Mouse (Mus musculus) CH12.LX (cell line): Measurements from ENCODE around the gene Bhlha15. TPM values are rescaled to one million over a fixed set of nuclear protein-coding genes. Genes with fewer than 3 reads are reported as not detected.

Experiments used
- DNase-seq: peaks from one replicate; pipeline ENCODE4 v3.0.0-alpha.2; 2013; ENCODE audit errors: extremely low read depth
- H3K27ac ChIP-seq: 2 replicates; pipeline ENCODE4 v1.5.1; 2012; ENCODE audit warnings: low read depth, mild to moderate bottlenecking, control low read depth, moderate library complexity; ENCODE audit not compliant: insufficient read depth
- H3K27me3 ChIP-seq: replicated peaks from 2 replicates; pipeline ENCODE3; 2012; ENCODE audit warnings: inconsistent platforms
- H3K36me3 ChIP-seq, 2 experiments: replicated peaks in 1 of 2; 2 replicates each; pipeline versions ENCODE3 to v1.6.1; 2012; ENCODE audit warnings: inconsistent platforms in 1 of 2, low read length in 1 of 2, mild to moderate bottlenecking in 1 of 2, mixed read lengths in 1 of 2, moderate library complexity in 1 of 2; ENCODE audit not compliant: control insufficient read depth in 1 of 2, insufficient read depth in 1 of 2
- H3K4me1 ChIP-seq, 2 experiments: 2 replicates each; pipeline ENCODE4 v1.6.1; 2012; ENCODE audit warnings: inconsistent platforms in 1 of 2, moderate library complexity in 1 of 2; ENCODE audit not compliant: insufficient read depth in 2 of 2, control insufficient read depth in 1 of 2
- H3K4me2 ChIP-seq: 2 replicates; pipeline ENCODE4 v1.6.1; 2012; ENCODE audit warnings: low read depth, mild to moderate bottlenecking, control low read depth; ENCODE audit not compliant: poor library complexity, insufficient read depth, severe bottlenecking
- H3K4me3 ChIP-seq, 3 experiments: fragments of 150-350 bp in 1 of 3; sonication (generic) in 1 of 3; replicated peaks in 1 of 3; 2 replicates each; pipeline versions ENCODE3 to v1.5.1; 2011 to 2012; ENCODE audit warnings: low read depth in 2 of 3, low read length in 2 of 3, mild to moderate bottlenecking in 2 of 3, moderate library complexity in 2 of 3, control low read depth in 1 of 3, improper control_type of control experiment in 1 of 3, inconsistent platforms in 1 of 3, mixed read lengths in 1 of 3; ENCODE audit not compliant: poor library complexity in 1 of 3
- H3K79me2 ChIP-seq: replicated peaks from 2 replicates; pipeline ENCODE4 v1.6.1; 2012; ENCODE audit warnings: mild to moderate bottlenecking, moderate library complexity; ENCODE audit not compliant: control insufficient read depth, poor library complexity, insufficient read depth, severe bottlenecking; ENCODE audit errors: extremely low read depth
- H3K9ac ChIP-seq: 2 replicates; pipeline ENCODE4 v1.6.1; 2012; ENCODE audit warnings: low read depth, mild to moderate bottlenecking, control low read depth, moderate library complexity; ENCODE audit not compliant: insufficient read depth
- H3K9me3 ChIP-seq: replicated peaks from 2 replicates; pipeline ENCODE3; 2012; ENCODE audit warnings: low read length, inconsistent platforms, mixed read lengths
- BHLHE40 ChIP-seq: IDR thresholded peaks from 2 replicates; pipeline ENCODE4 v1.6.1; 2011; ENCODE audit warnings: mild to moderate bottlenecking, low read depth, low read length, improper control_type of control experiment
- CHD1 ChIP-seq: IDR thresholded peaks from 2 replicates; pipeline ENCODE4 v1.6.1; 2012; ENCODE audit warnings: low read depth, low read length, improper control_type of control experiment, inconsistent platforms
- CHD2 ChIP-seq: IDR thresholded peaks from 2 replicates; pipeline ENCODE4 v1.6.1; 2011; ENCODE audit warnings: low read length, improper control_type of control experiment
- E2F4 ChIP-seq: IDR thresholded peaks from 2 replicates; pipeline ENCODE4 v1.6.1; 2011; ENCODE audit warnings: low read depth, low read length, improper control_type of control experiment; ENCODE audit not compliant: insufficient replicate concordance
- EP300 ChIP-seq: IDR thresholded peaks from 2 replicates; pipeline ENCODE4 v1.6.1; 2011; ENCODE audit warnings: low read length, improper control_type of control experiment
- ETS1 ChIP-seq: conservative IDR thresholded peaks from 2 replicates; pipeline ENCODE4 v1.6.1; 2012; ENCODE audit warnings: low read depth, mild to moderate bottlenecking, inconsistent platforms, low read length, improper control_type of control experiment, moderate library complexity
- HCFC1 ChIP-seq: IDR thresholded peaks from 2 replicates; pipeline ENCODE4 v1.6.1; 2012; ENCODE audit warnings: low read depth, mild to moderate bottlenecking, inconsistent platforms, low read length, improper control_type of control experiment
- JUND ChIP-seq: conservative IDR thresholded peaks from 2 replicates; pipeline ENCODE4 v1.6.1; 2011; ENCODE audit warnings: low read depth, low read length, improper control_type of control experiment
- KAT2A ChIP-seq: IDR thresholded peaks from 2 replicates; pipeline ENCODE4 v1.6.1; 2012; ENCODE audit warnings: low read length, improper control_type of control experiment, inconsistent platforms; ENCODE audit not compliant: insufficient replicate concordance
- MAX ChIP-seq: IDR thresholded peaks from 2 replicates; pipeline ENCODE4 v1.6.1; 2011; ENCODE audit warnings: low read length, improper control_type of control experiment
- MAZ ChIP-seq: IDR thresholded peaks from 2 replicates; pipeline ENCODE4 v1.6.1; 2012; ENCODE audit warnings: low read depth, mild to moderate bottlenecking, inconsistent platforms, low read length, improper control_type of control experiment, moderate library complexity
- MEF2A ChIP-seq: IDR thresholded peaks from 2 replicates; pipeline ENCODE4 v1.6.1; 2014; ENCODE audit warnings: low read depth, mild to moderate bottlenecking, inconsistent platforms, low read length, improper control_type of control experiment, borderline replicate concordance
- MYC ChIP-seq: IDR thresholded peaks from 2 replicates; pipeline ENCODE4 v1.6.1; 2011; ENCODE audit warnings: low read depth, mild to moderate bottlenecking, improper control_type of control experiment, low read length
- NELFE ChIP-seq: IDR thresholded peaks from 2 replicates; pipeline ENCODE4 v1.6.1; 2011; ENCODE audit warnings: low read depth, low read length, improper control_type of control experiment
- PAX5 ChIP-seq: IDR thresholded peaks from 2 replicates; pipeline ENCODE4 v1.6.1; 2012; ENCODE audit warnings: low read length, inconsistent platforms, mixed read lengths
- POLR2A ChIP-seq: IDR thresholded peaks from 2 replicates; pipeline ENCODE4 v1.6.1; 2011; ENCODE audit warnings: low read depth, mild to moderate bottlenecking, improper control_type of control experiment, low read length
- RCOR1 ChIP-seq: conservative IDR thresholded peaks from 2 replicates; pipeline ENCODE4 v1.6.1; 2012; ENCODE audit warnings: low read depth, mild to moderate bottlenecking, inconsistent platforms, low read length, improper control_type of control experiment
- SIN3A ChIP-seq: IDR thresholded peaks from 2 replicates; pipeline ENCODE4 v1.6.1; 2012; ENCODE audit warnings: low read length, improper control_type of control experiment, inconsistent platforms
- SMC3 ChIP-seq: IDR thresholded peaks from 2 replicates; pipeline ENCODE4 v1.6.1; 2011; ENCODE audit warnings: low read depth, low read length, improper control_type of control experiment
- TBP ChIP-seq: conservative IDR thresholded peaks from 2 replicates; pipeline ENCODE4 v1.6.1; 2011; ENCODE audit warnings: low read depth, low read length, improper control_type of control experiment
- TCF12 ChIP-seq: IDR thresholded peaks from 2 replicates; pipeline ENCODE4 v1.6.1; 2014; ENCODE audit warnings: low read depth, mild to moderate bottlenecking, inconsistent platforms, low read length, improper control_type of control experiment
- UBTF ChIP-seq: IDR thresholded peaks from 2 replicates; pipeline ENCODE4 v1.6.1; 2012; ENCODE audit warnings: low read depth, mild to moderate bottlenecking, inconsistent platforms, low read length, improper control_type of control experiment, moderate library complexity
- dilution Hi-C: fragments of 300-500 bp; cut with MboI; formaldehyde crosslinking; loops from 2 replicates; pipeline ENCODE4 v1.14.3; 2020; ENCODE audit warnings: low sequenced_read_pairs; ENCODE audit not compliant: extremely low pct_unique_long_range_greater_than_20kb, extremely low pct_ligation_motif_present
- in situ Hi-C: fragments of 300-500 bp; cut with MboI; formaldehyde crosslinking; loops from 3 replicates; pipeline ENCODE4 v1.14.3; 2019; ENCODE audit warnings: low sequenced_read_pairs, low pct_ligation_motif_present, low pct_unique_long_range_greater_than_20kb, mixed read lengths
- polyA plus RNA-seq: library from polyadenylated mRNA; unstranded; fragments of >175 nt; gene quantifications from 2 replicates; pipeline ENCODE4 v1.2.1, GENCODE M21; 2012; ENCODE audit warnings: low read depth; ENCODE audit not compliant: insufficient read length
- total RNA-seq, 2 experiments: library from RNA; depleted of rRNA; stranded (reverse); fragments of 300-350 nt in 1 of 2; fragments of >200 nt in 1 of 2; gene quantifications; 2 replicates each; pipeline ENCODE4 v1.2.3; 2012 to 2014

The Bhlha15 gene
- total and polyA plus RNA-seq, 3 experiments, result 0.90 to 6.1 (median 4.0) TPM

- TF ChIP-seq E2F4, result 0 out of 2 replicates have a peak, but pooled peaks have one; percentile 20
- TF ChIP-seq POLR2A, result no peak
- TF ChIP-seq BHLHE40, result peak; percentile 91
- peak; percentile 30; the same call in 1 of the 2 replicates for TF ChIP-seq HCFC1
- peak; percentile 57; the same call in 1 of the 2 replicates for TF ChIP-seq MYC
- no peak for TF ChIP-seq NELFE
- TF ChIP-seq MAX, result 0 out of 2 replicates have a peak, but pooled peaks have one; percentile 35
- TF ChIP-seq KAT2A, result 0 out of 2 replicates have a peak, but pooled peaks have one; percentile 58
Observed at GRCm38 (mm10) chr5:144183647-144184335, 6.3 kb upstream of the Bhlha15 start (continued).

- no peak overlapping the region for H3K4me3 ChIP-seq
- no peak overlapping the region for H3K4me2 ChIP-seq
- H3K9ac ChIP-seq, result no peak overlapping the region
- H3K27ac ChIP-seq, result no peak overlapping the region
- dilution Hi-C loops, result no loop called here
- H3K4me1 ChIP-seq, result peaks cover 29 to 47% of the 10 kb centered on the region in 2 experiments
- TF ChIP-seq SMC3, result no peak
- no peak for TF ChIP-seq PAX5
- TF ChIP-seq ETS1, result no peak
- TF ChIP-seq TBP, result no peak
- TF ChIP-seq MYC, result no peak
- no peak for TF ChIP-seq SIN3A
- TF ChIP-seq TCF12, result no peak
- no peak for TF ChIP-seq JUND
- TF ChIP-seq NELFE, result no peak
- no peak for TF ChIP-seq HCFC1
- TF ChIP-seq, all 38 proteins: peak for 0
- Histone ChIP-seq H3K79me2 (no peaks in the 10 kb centered on the region), H3K36me3 (peaks cover 18 to 65% of the 10 kb centered on the region in 2 experiments), H3K9me3 (no peaks in the 10 kb centered on the region), H3K27me3 (no peaks in the 10 kb centered on the region)
- no peak for DNase-seq
- in situ Hi-C loops, result no loop called here
Observed at GRCm38 (mm10) chr5:144184350-144185045, 5.6 kb upstream of the Bhlha15 start.

GRCm38 (mm10) chr5:144188422-144188821, 1.7 kb upstream of the Bhlha15 start:
- H3K36me3 ChIP-seq, result peaks cover 12 to 56% of the 10 kb centered on the region in 2 experiments
- no peak overlapping the region for H3K4me2 ChIP-seq
- no peak overlapping the region for H3K9ac ChIP-seq
- H3K79me2 ChIP-seq, result no peaks in the 10 kb centered on the region
- dilution Hi-C loops, result no loop called here
- peaks cover 31 to 47% of the 10 kb centered on the region in 2 experiments for H3K4me1 ChIP-seq
- H3K4me3 ChIP-seq, result no peak overlapping the region
- no peak for TF ChIP-seq UBTF
- no peak for TF ChIP-seq MAZ
- no peak for TF ChIP-seq CHD2
- TF ChIP-seq RCOR1, result no peak
- TF ChIP-seq EP300, result no peak
- no peak for TF ChIP-seq MEF2A
- TF ChIP-seq CHD1, result no peak
- TF ChIP-seq SIN3A, result no peak
- TF ChIP-seq POLR2A, result no peak
- TF ChIP-seq TBP, result no peak
- TF ChIP-seq, all 38 proteins: peak for 0
- Histone ChIP-seq H3K27ac (no peak overlapping the region), H3K27me3 (no peaks in the 10 kb centered on the region), H3K9me3 (no peaks in the 10 kb centered on the region)
- DNase-seq, result no peak
- in situ Hi-C loops, result no loop called here
